Mouse (Mus musculus): ENCODE data around the gene Pimreg. TPM values are rescaled to one million over a fixed set of nuclear protein-coding genes. Genes with fewer than 3 reads are reported as not detected.

The Pimreg gene
- polyA plus RNA-seq, 1 experiment from 2014 or later, result 6.1 TPM

GRCm38 (mm10) chr11:72016518-72017252 is 25.1 kb upstream of the Pimreg start:
- no peak for ATAC-seq
- no peak for TF ChIP-seq CTCF (IDR thresholded peaks at IDR 0.05)
- no peak for TF ChIP-seq EP300 (IDR thresholded peaks at IDR 0.05)
- no peaks in the 10 kb centered on the region for H3K4me1 ChIP-seq (ENCODE audit: insufficient read depth, low read depth, low read length)
- H3K9ac ChIP-seq (replicated peaks; ENCODE audit: low read depth), result no peak overlapping the region
- WGBS, result 71% methylated on average over 13 of the region's 13 CpGs
- H3K27ac ChIP-seq (ENCODE audit: low read length), result no peak overlapping the region
- DNase-seq (ENCODE audit: low spot score), result no peak
- no peak overlapping the region for H3K4me3 ChIP-seq (ENCODE audit: low read depth, low read length)
- no peaks in the 10 kb centered on the region for H3K9me3 ChIP-seq (ENCODE audit: low read length)
- no peaks in the 10 kb centered on the region for H3K27me3 ChIP-seq (replicated peaks; ENCODE audit: insufficient read depth, low read length)
- H3K4me2 ChIP-seq (replicated peaks; ENCODE audit: low read depth, low read length), result no peak overlapping the region
- no peaks in the 10 kb centered on the region for H3K36me3 ChIP-seq (ENCODE audit: insufficient read depth, low read length)

- H3K27ac ChIP-seq (ENCODE audit: low read length), result no peak overlapping the region
- H3K36me3 ChIP-seq (ENCODE audit: insufficient read depth, low read length), result no peaks in the 10 kb centered on the region
- H3K4me1 ChIP-seq (ENCODE audit: insufficient read depth, low read depth, low read length), result no peaks in the 10 kb centered on the region
- H3K27me3 ChIP-seq (replicated peaks; ENCODE audit: insufficient read depth, low read length), result no peaks in the 10 kb centered on the region
- ATAC-seq (no peak), DNase-seq (ENCODE audit: low spot score) (no peak)
- WGBS, result 74% methylated on average over 9 of the region's 9 CpGs
- H3K9me3 ChIP-seq (ENCODE audit: low read length), result no peaks in the 10 kb centered on the region
- no peak for TF ChIP-seq CTCF (IDR thresholded peaks at IDR 0.05)
- no peak for TF ChIP-seq EP300 (IDR thresholded peaks at IDR 0.05)
- H3K4me2 ChIP-seq (replicated peaks; ENCODE audit: low read depth, low read length), result no peak overlapping the region
- no peak overlapping the region for H3K9ac ChIP-seq (replicated peaks; ENCODE audit: low read depth)
- no peak overlapping the region for H3K4me3 ChIP-seq (ENCODE audit: low read depth, low read length)
Measured at GRCm38 (mm10) chr11:72017253-72017601, 24.6 kb upstream of the Pimreg start.

- no peak overlapping the region for H3K9ac ChIP-seq (replicated peaks; ENCODE audit: low read depth)
- H3K4me2 ChIP-seq (replicated peaks; ENCODE audit: low read depth, low read length), result no peak overlapping the region
- ATAC-seq, result no peak
- H3K4me3 ChIP-seq (ENCODE audit: low read depth, low read length), result no peak overlapping the region
- WGBS, result 43% methylated on average over 4 of the region's 4 CpGs
- no peaks in the 10 kb centered on the region for H3K36me3 ChIP-seq (ENCODE audit: insufficient read depth, low read length)
- TF ChIP-seq CTCF (IDR thresholded peaks at IDR 0.05) (no peak), EP300 (IDR thresholded peaks at IDR 0.05) (no peak)
- H3K27ac ChIP-seq (ENCODE audit: low read length), result no peak overlapping the region
- H3K9me3 ChIP-seq (ENCODE audit: low read length), result no peaks in the 10 kb centered on the region
- H3K27me3 ChIP-seq (replicated peaks; ENCODE audit: insufficient read depth, low read length), result no peaks in the 10 kb centered on the region
- H3K4me1 ChIP-seq (ENCODE audit: insufficient read depth, low read depth, low read length), result no peaks in the 10 kb centered on the region
- DNase-seq (ENCODE audit: low spot score), result no peak
Measured at GRCm38 (mm10) chr11:72021015-72021414, 20.8 kb upstream of the Pimreg start.

GRCm38 (mm10) chr11:72022827-72023226 is 19.0 kb upstream of the Pimreg start:
- no peaks in the 10 kb centered on the region for H3K9me3 ChIP-seq (ENCODE audit: low read length)
- no peak overlapping the region for H3K27ac ChIP-seq (ENCODE audit: low read length)
- H3K4me2 ChIP-seq (replicated peaks; ENCODE audit: low read depth, low read length), result no peak overlapping the region
- no peak for DNase-seq (ENCODE audit: low spot score)
- WGBS, result 68% methylated on average over 6 of the region's 6 CpGs
- no peaks in the 10 kb centered on the region for H3K27me3 ChIP-seq (replicated peaks; ENCODE audit: insufficient read depth, low read length)
- H3K4me3 ChIP-seq (ENCODE audit: low read depth, low read length), result no peak overlapping the region
- no peaks in the 10 kb centered on the region for H3K36me3 ChIP-seq (ENCODE audit: insufficient read depth, low read length)
- no peak for TF ChIP-seq CTCF (IDR thresholded peaks at IDR 0.05)
- TF ChIP-seq EP300 (IDR thresholded peaks at IDR 0.05), result no peak
- no peak overlapping the region for H3K9ac ChIP-seq (replicated peaks; ENCODE audit: low read depth)
- no peak for ATAC-seq
- no peaks in the 10 kb centered on the region for H3K4me1 ChIP-seq (ENCODE audit: insufficient read depth, low read depth, low read length)

- no peaks in the 10 kb centered on the region for H3K27me3 ChIP-seq (replicated peaks; ENCODE audit: insufficient read depth, low read length)
- H3K4me2 ChIP-seq (replicated peaks; ENCODE audit: low read depth, low read length), result no peak overlapping the region
- no peaks in the 10 kb centered on the region for H3K9me3 ChIP-seq (ENCODE audit: low read length)
- H3K9ac ChIP-seq (replicated peaks; ENCODE audit: low read depth), result no peak overlapping the region
- DNase-seq (ENCODE audit: low spot score) (peak; percentile 25), ATAC-seq (no peak)
- WGBS, result 38% methylated on average over 10 of the region's 10 CpGs
- no peaks in the 10 kb centered on the region for H3K4me1 ChIP-seq (ENCODE audit: insufficient read depth, low read depth, low read length)
- TF ChIP-seq CTCF (IDR thresholded peaks at IDR 0.05), result peak; percentile 64
- TF ChIP-seq EP300 (IDR thresholded peaks at IDR 0.05), result no peak
- no peak overlapping the region for H3K27ac ChIP-seq (ENCODE audit: low read length)
- H3K36me3 ChIP-seq (ENCODE audit: insufficient read depth, low read length), result no peaks in the 10 kb centered on the region
- H3K4me3 ChIP-seq (ENCODE audit: low read depth, low read length), result no peak overlapping the region
Measured at GRCm38 (mm10) chr11:72023581-72023980, 18.3 kb upstream of the Pimreg start.

- DNase-seq (ENCODE audit: low spot score) (peak; percentile 82), ATAC-seq (peak; percentile 62)
- H3K27ac ChIP-seq (ENCODE audit: low read length), result no peak overlapping the region
- H3K4me2 ChIP-seq (replicated peaks; ENCODE audit: low read depth, low read length), result no peak overlapping the region
- 16% methylated on average over 5 of the region's 5 CpGs for WGBS
- H3K36me3 ChIP-seq (ENCODE audit: insufficient read depth, low read length), result no peaks in the 10 kb centered on the region
- no peak overlapping the region for H3K4me3 ChIP-seq (ENCODE audit: low read depth, low read length)
- H3K4me1 ChIP-seq (ENCODE audit: insufficient read depth, low read depth, low read length), result no peaks in the 10 kb centered on the region
- no peaks in the 10 kb centered on the region for H3K9me3 ChIP-seq (ENCODE audit: low read length)
- no peak overlapping the region for H3K9ac ChIP-seq (replicated peaks; ENCODE audit: low read depth)
- TF ChIP-seq CTCF (IDR thresholded peaks at IDR 0.05), result peak; percentile 89
- no peak for TF ChIP-seq EP300 (IDR thresholded peaks at IDR 0.05)
- no peaks in the 10 kb centered on the region for H3K27me3 ChIP-seq (replicated peaks; ENCODE audit: insufficient read depth, low read length)
Measured at GRCm38 (mm10) chr11:72024193-72024781, 17.5 kb upstream of the Pimreg start.
